Mouse (Mus musculus) cerebellum, postnatal 4 days (tissue): ENCODE data around the gene Olfr685.

Experiments
- DNase-seq, 2 experiments: peaks; one replicate each; pipeline ENCODE4 v3.0.0; 2022; ENCODE audit warnings: low spot score in 2 of 2, mixed read lengths in 1 of 2

The Olfr685 gene

GRCm38 (mm10) chr7:105185912-105186311, at the start of gene Olfr685:
Gene Olfr685, minus strand, starts transcription at chr7:105186012.
- no peak for DNase-seq

GRCm38 (mm10) chr7:105229386-105229785, 43.6 kb upstream of the Olfr685 start:
- no peak for DNase-seq

- DNase-seq: no peak
Observed at GRCm38 (mm10) chr7:105228138-105228537, 42.3 kb upstream of the Olfr685 start.

- DNase-seq: no peak
Observed at GRCm38 (mm10) chr7:105226703-105227102, 40.9 kb upstream of the Olfr685 start.

GRCm38 (mm10) chr7:105226072-105226471, 40.3 kb upstream of the Olfr685 start:
- DNase-seq: no peak

GRCm38 (mm10) chr7:105218281-105218680, 32.5 kb upstream of the Olfr685 start:
- no peak for DNase-seq

GRCm38 (mm10) chr7:105214761-105215160, 28.9 kb upstream of the Olfr685 start:
- DNase-seq: no peak

GRCm38 (mm10) chr7:105207385-105207784, 21.6 kb upstream of the Olfr685 start, which contains the start of gene Olfr686:
Gene Olfr686, minus strand, starts transcription at chr7:105207485.
- no peak for DNase-seq

GRCm38 (mm10) chr7:105170773-105171172, 15.0 kb downstream of the Olfr685 start:
- no peak for DNase-seq

- DNase-seq: no peak
Observed at GRCm38 (mm10) chr7:105163553-105163952, 22.3 kb downstream of the Olfr685 start, which contains the start of gene Olfr684. Gene Olfr684, minus strand, starts transcription at chr7:105163653.

GRCm38 (mm10) chr7:105146912-105147311, 38.9 kb downstream of the Olfr685 start, which contains the start of gene Olfr683:
Gene Olfr683, minus strand, starts transcription at chr7:105147012.
- DNase-seq: no peak

GRCm38 (mm10) chr7:105141275-105141674, 44.5 kb downstream of the Olfr685 start:
- DNase-seq: no peak
